Mouse (Mus musculus): Measurements from ENCODE around the gene Obsl1.

DNA sequence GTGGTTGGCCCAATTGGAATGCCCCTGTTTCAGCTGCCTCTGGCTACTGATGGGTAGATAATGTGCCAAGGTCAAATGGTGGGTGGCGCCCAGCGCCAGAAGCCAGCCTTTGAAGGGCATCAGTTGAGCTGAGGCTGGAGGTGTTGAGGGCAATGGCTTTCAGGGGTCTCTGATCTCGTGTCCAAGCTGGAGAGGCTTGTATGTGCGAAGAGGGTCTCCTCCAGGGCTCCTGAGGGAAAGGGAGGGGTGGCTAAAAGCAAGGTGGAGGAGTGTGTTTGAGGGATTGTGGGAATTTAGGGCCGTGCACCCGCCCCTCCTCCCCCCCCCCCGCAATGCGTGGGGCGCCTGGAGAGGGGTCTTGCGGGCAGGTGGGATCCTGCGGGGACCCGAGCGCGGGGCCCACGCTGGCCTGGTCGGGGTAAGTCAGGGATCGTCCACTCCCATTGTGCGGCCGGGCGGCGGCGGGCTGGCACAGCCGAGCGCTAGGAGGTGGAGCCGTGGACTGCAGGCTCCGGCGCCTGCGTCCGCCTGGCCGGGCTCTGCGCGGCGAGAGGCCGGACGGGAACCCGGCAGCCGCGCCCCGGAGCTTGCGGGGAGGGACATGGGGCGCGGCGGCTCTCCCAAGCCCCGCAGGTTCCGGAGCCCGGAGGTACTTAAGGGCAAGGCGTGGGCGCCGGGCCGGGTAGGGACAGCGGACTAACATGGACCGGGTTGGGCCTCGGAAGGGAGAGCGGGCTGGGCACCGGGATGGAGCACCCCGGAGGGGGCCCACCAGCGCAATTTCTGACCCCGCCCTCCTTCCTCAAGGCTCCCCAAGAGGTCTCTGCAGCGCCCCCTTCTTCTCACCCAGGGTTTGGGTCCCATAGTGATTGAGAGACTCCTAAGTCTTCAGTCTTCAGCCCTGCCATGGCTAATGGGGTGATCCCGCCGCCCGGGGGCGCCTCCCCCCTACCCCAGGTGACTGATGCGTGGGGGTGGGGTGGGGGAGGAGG lies 40.0 kb upstream of the Obsl1 start, which contains the start of gene Slc4a3:
- TF ChIP-seq CTCF (IDR thresholded peaks at IDR 0.05; ENCODE audit: borderline replicate concordance, control insufficient read depth, extremely low read depth, insufficient read depth, low read length, poor library complexity) (no peak), POLR2A (IDR thresholded peaks at IDR 0.05; ENCODE audit: control insufficient read depth, extremely low read depth, insufficient read depth, low read length, poor library complexity) (no peak)

All from thymus, adult 2 months (tissue).